Mouse (Mus musculus): Measurements from ENCODE around the gene Acvr2b.

The Acvr2b gene

GRCm38 (mm10) chr9:119473608-119474164, 71.8 kb downstream of the Acvr2b start:
- no peak for DNase-seq (ENCODE audit: low spot score)

GRCm38 (mm10) chr9:119474717-119475611, 73.0 kb downstream of the Acvr2b start:
- no peak for DNase-seq (ENCODE audit: low spot score)

GRCm38 (mm10) chr9:119477754-119478153, 75.8 kb downstream of the Acvr2b start:
- no peak for DNase-seq (ENCODE audit: low spot score)

GRCm38 (mm10) chr9:119478345-119478744, 76.4 kb downstream of the Acvr2b start:
- DNase-seq (ENCODE audit: low spot score): no peak

- DNase-seq (ENCODE audit: low spot score): no peak
Measured at GRCm38 (mm10) chr9:119479297-119479696, 77.4 kb downstream of the Acvr2b start.

- DNase-seq (ENCODE audit: low spot score): no peak
Measured at GRCm38 (mm10) chr9:119481612-119482011, 79.7 kb downstream of the Acvr2b start.

- no peak for DNase-seq (ENCODE audit: low spot score)
Measured at GRCm38 (mm10) chr9:119483554-119484353, 81.8 kb downstream of the Acvr2b start.

GRCm38 (mm10) chr9:119484420-119484819, 82.5 kb downstream of the Acvr2b start:
- no peak for DNase-seq (ENCODE audit: low spot score)
